Mouse (Mus musculus) T-cell, adult 66 days (primary cell): Measurements from ENCODE around the gene Rnf44. TPM values are rescaled to one million over a fixed set of nuclear protein-coding genes. Genes with fewer than 3 reads are reported as not detected.

Experiments used
- total RNA-seq, 2 experiments: library from RNA; stranded (reverse); gene quantifications; 3 replicates in 1 of 2; 4 replicates in 1 of 2; pipeline ENCODE4 v1.2.4; 2023

Rnf44 gene
- total RNA-seq: 100 to 1,000 TPM; 223 to 234 TPM

DNA sequence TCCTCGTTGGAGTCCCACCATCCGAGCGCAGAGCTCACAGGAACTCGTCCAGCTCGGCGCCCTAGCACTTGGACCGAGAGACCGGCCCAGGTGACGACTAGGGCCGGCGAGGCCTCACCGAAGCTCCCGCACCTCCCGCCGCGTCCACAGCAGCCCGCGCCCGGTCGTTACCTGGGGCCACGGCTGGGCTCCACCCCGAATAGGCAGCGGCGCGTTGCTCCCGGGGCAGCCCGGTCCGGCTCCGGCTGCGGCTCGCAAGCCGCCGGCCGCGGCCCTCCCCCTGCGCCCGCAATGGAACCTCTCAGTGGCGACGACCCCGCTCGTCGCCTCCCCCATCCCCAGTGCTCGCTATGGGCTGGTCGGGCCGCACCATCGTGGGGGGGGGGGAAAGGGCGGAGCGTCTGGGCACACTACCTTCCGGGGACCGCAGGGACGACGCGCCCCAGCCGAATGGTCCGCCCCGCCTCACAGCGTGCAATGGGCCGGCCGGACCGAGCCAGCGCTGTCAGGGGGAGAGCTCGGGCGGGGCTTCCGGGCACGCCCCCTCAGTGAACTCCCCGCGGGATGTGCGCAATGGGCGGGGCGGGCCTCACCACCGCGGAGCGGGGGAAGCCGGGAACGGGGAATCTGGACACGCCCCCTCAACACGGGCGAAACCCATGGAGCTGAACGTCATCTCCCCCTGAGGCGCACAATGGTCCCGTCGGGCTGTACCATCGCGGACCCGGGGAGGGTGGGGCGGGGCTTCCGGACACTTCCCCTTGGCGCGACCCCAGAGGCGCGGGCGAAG, at the start of gene Rnf44:
Gene Rnf44 (minus strand): TSS at position 350 of the 790 bp plus-strand sequence.

DNA sequence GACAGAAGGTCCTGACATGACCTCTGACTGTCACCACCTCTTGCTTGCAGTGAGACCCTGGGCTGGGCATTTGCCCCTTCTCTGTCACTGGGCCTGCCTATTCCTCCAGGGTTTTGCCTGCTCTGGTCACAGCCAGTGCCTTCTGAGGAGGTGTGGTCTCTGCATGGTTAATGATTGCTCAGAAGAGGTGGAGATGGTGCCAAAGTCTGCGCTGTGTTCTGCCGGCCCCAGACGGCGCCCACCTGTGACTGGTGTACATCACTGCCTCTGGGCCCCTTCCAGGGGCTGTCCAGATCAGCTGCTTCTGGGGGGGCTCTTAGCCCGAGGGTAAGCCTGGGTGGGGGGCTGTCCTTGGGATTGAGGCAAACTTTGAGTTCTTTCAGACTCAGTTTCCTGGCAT, 7.5 kb upstream of the Rnf44 start, which contains the start of gene Cdhr2:
Gene Cdhr2 (plus strand): TSS at position 219 of the 400 bp plus-strand sequence.

Other genes starting within 250 kb of the Rnf44 start
- 10 to 100 TPM; 34.0 to 35.1 TPM for gene Thoc3, start 225.1 kb downstream of the Rnf44 start, total RNA-seq
- 10 to 100 TPM; 30.9 to 33.8 TPM for gene Simc1, start 190.1 kb downstream of the Rnf44 start, total RNA-seq
- gene 4833439L19Rik, start 128.5 kb downstream of the Rnf44 start, total RNA-seq: 10 to 100 TPM; 37.7 to 46.2 TPM
- 1 to 10 TPM; 1.9 to 3.9 TPM for gene Arl10, start 118.9 kb downstream of the Rnf44 start, total RNA-seq
- gene Nop16, start 103.8 kb downstream of the Rnf44 start, total RNA-seq: 10 to 100 TPM; 16.2 to 25.1 TPM
- 10 to 100 TPM; 84.3 to 84.7 TPM for gene Higd2a, start 103.7 kb downstream of the Rnf44 start, total RNA-seq
- 10 to 100 TPM; 35.8 to 40.6 TPM for gene Cltb, start 82.6 kb downstream of the Rnf44 start, total RNA-seq
- 10 to 100 TPM; 49.8 to 67.3 TPM for gene Faf2, start 72.1 kb downstream of the Rnf44 start, total RNA-seq
- not detected for gene Cdhr2, start 7.6 kb upstream of the Rnf44 start, total RNA-seq
- gene Gprin1, start 56.0 kb upstream of the Rnf44 start, total RNA-seq: not detected
- gene Sncb, start 72.7 kb upstream of the Rnf44 start, total RNA-seq: not detected
- not detected for gene Eif4e1b, start 90.1 kb upstream of the Rnf44 start, total RNA-seq
- 1 to 10 TPM in 1 of 2 experiments, under 1 TPM in 1; 0.84 to 2.1 TPM for gene Tspan17, start 95.5 kb upstream of the Rnf44 start, total RNA-seq